In the genomic region with DNA sequence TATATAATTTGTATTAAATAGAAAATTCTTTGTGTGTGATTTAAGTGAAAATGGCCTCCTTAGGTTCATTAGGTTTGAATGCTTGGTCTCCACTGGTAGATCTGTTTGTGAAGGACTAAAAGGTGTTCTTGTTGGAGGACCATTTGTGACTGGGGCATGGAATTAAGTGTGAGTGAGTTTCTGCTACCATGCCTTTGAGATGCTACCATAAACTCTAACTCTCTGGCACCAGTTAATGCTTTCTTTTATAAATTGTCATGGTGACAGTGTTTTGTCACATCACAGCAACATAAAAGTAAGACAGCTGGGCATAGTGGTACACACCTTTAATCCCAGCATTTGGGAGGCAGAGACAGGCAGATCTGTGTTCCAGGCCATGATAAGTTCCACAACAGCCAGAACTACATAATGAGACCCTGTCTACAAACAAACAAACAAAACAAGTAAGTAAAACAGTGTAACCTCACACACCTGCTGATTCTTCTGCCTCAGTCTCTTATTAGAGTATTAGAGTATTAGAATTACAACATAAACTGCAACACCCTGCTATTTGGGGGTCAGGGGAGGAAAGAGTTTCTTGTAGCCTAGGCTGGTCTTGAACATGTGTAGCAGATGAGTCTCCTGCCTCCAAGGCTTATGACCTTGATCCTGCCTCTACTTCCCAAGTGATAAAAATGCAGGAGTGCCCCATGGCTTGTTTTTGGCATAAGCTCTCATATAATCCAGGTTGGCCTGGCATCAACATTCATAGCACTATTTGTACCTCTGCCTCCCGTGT, we compare ENCODE assay signal across 8 mouse cellular contexts. TPM values are rescaled to one million over a fixed set of nuclear protein-coding genes. Genes with fewer than 3 reads are reported as not detected.
DNase-seq lines count a peak whose midpoint lies in the region; ATAC-seq and TF ChIP-seq lines count a peak whose summit lies in the region.

No protein-coding gene starts in this region.

- H3K27me3 ChIP-seq in kidney, embryonic 16.5 days (ENCODE audit: insufficient read depth, low read length): no peaks in the 10 kb centered on the region
- H3K27me3 ChIP-seq in Patski: no peaks in the 10 kb centered on the region
- H3K27me3 ChIP-seq in midbrain, embryonic 14.5 days (ENCODE audit: control insufficient read depth, insufficient read depth, low read length): no peaks in the 10 kb centered on the region

- no peak overlapping the region for H3K4me3 ChIP-seq in kidney, embryonic 16.5 days (ENCODE audit: low read length)
- no peak overlapping the region for H3K4me3 ChIP-seq in midbrain, embryonic 14.5 days (replicated peaks; ENCODE audit: low read depth, low read length)

- no peaks in the 10 kb centered on the region for H3K36me3 ChIP-seq in kidney, embryonic 16.5 days (ENCODE audit: insufficient read depth, low read length)
- no peaks in the 10 kb centered on the region for H3K36me3 ChIP-seq in midbrain, embryonic 14.5 days (ENCODE audit: control insufficient read depth, insufficient read depth, low read length)

- no peak for DNase-seq in kidney, adult 18-20 months
- DNase-seq in Patski (ENCODE audit: low read depth, low spot score): no peak
- DNase-seq in midbrain, embryonic 14.5 days: no peak
- no peak for DNase-seq in layer of hippocampus, postnatal 36 days
- no peak for DNase-seq in spleen, postnatal 4 days (ENCODE audit: low spot score in 2 of 2)
- DNase-seq in urinary bladder, postnatal 4 days (ENCODE audit: low spot score in 2 of 2): no peak

- TF ChIP-seq CTCF in Patski (IDR thresholded peaks at IDR 0.05): no peak

- CTCF ChIA-PET in Patski (lab: Charles Lee): no interaction called here

- in situ Hi-C loops in Patski (cut with MboI; ENCODE audit: low pct_unique_long_range_greater_than_20kb): loop anchor here (5.0 kb wide), 1 partner anchor 90 kb away; no protein-coding TSS in a partner anchor

- H3K4me1 ChIP-seq in kidney, embryonic 16.5 days (ENCODE audit: insufficient read depth, low read length): peaks cover 3% of the 10 kb centered on the region; the same call in 1 of the 2 replicates
- no peaks in the 10 kb centered on the region for H3K4me1 ChIP-seq in midbrain, embryonic 14.5 days (ENCODE audit: control insufficient read depth, insufficient read depth, low read length)

- H3K9me3 ChIP-seq in kidney, embryonic 16.5 days (ENCODE audit: low read length): no peaks in the 10 kb centered on the region
- H3K9me3 ChIP-seq in midbrain, embryonic 14.5 days (ENCODE audit: control insufficient read depth, low read length): no peaks in the 10 kb centered on the region

- H3K9ac ChIP-seq in kidney, embryonic 16.5 days (replicated peaks; ENCODE audit: low read length): no peak overlapping the region
- no peak overlapping the region for H3K9ac ChIP-seq in midbrain, embryonic 14.5 days (replicated peaks; ENCODE audit: low read length)

- no peak for ATAC-seq in kidney, embryonic 16.5 days (ENCODE audit: low FRiP score, low TSS enrichment)
- peak; percentile 12 for ATAC-seq in Patski
- ATAC-seq in hematopoietic stem cell, adult 5-6 weeks (replicated peaks in 1 of 2; ENCODE audit: insufficient read depth in 1 of 2, low FRiP score in 2 of 2, low TSS enrichment in 1 of 2, low read depth in 1 of 2, poor library complexity in 2 of 2, severe bottlenecking in 2 of 2): peak; percentile 32 to 37
- no peak for ATAC-seq in midbrain, embryonic 14.5 days (ENCODE audit: low FRiP score, low TSS enrichment)

- no peak overlapping the region for H3K4me2 ChIP-seq in kidney, embryonic 16.5 days (replicated peaks; ENCODE audit: low read depth, low read length)
- H3K4me2 ChIP-seq in midbrain, embryonic 14.5 days (ENCODE audit: low read length): no peak overlapping the region

- POLR2A ChIA-PET in Patski (lab: Charles Lee): interaction anchor here (0.6 to 1.6 kb wide), 6 partner anchors 12 to 75 kb away, joined by 3 to 5 read pairs (median 4); no protein-coding TSS in a partner anchor

- H3K27ac ChIP-seq in kidney, embryonic 16.5 days (ENCODE audit: low read length): peak overlapping the region; percentile 80
- peak overlapping the region; percentile 79 for H3K27ac ChIP-seq in midbrain, embryonic 14.5 days (replicated peaks; ENCODE audit: low read depth, low read length)

- 60% methylated on average over 1 of the region's 1 CpGs for WGBS in kidney, embryonic 16.5 days
- WGBS in midbrain, embryonic 14.5 days: 55% methylated on average over 1 of the region's 1 CpGs

RNA-seq across cellular contexts. Expression of gene Tex14, which starts 22.6 kb away (rescaled TPM):
- 0.31 and 0.76 TPM in 2 replicates for polyA plus RNA-seq in kidney, embryonic 16.5 days (2015; fragmentation: Nextera tagmentation; extraction: Ambion mirVana)
- 0.24 TPM for polyA plus RNA-seq in Patski (2021)
- 2.9 TPM in 1 of 2 replicates, not detected in the other for total RNA-seq in hematopoietic stem cell, adult 5-6 weeks (2017)
- 0.86 and 0.92 TPM in 2 replicates for polyA plus RNA-seq in midbrain, embryonic 14.5 days (2014; fragmentation: Nextera tagmentation; extraction: Ambion mirVana)
- under 1 TPM; 0.25 to 0.43 TPM for total RNA-seq in layer of hippocampus, postnatal 36 days (2021)

RNA-seq across cellular contexts. Expression of gene Rad51c, which starts 22.7 kb away (rescaled TPM):
- polyA plus RNA-seq in kidney, embryonic 16.5 days (2015; fragmentation: Nextera tagmentation; extraction: Ambion mirVana): 7.9 and 8.7 TPM in 2 replicates
- polyA plus RNA-seq in Patski (2021): 7.6 TPM
- 7.3 and 13.4 TPM in 2 replicates for total RNA-seq in hematopoietic stem cell, adult 5-6 weeks (2017)
- polyA plus RNA-seq in midbrain, embryonic 14.5 days (2014; fragmentation: Nextera tagmentation; extraction: Ambion mirVana): 3.3 and 5.6 TPM in 2 replicates
- total RNA-seq in layer of hippocampus, postnatal 36 days (2021): 1 to 10 TPM; 4.6 to 6.1 TPM

Comparison
In these comparisons a context has a peak if more than half of its experiments do, and no peak if none do; other contexts are left out.
1. ATAC-seq: peak in Patski (single experiment) and hematopoietic stem cell, adult 5-6 weeks (2 of 2); none in kidney, embryonic 16.5 days (single experiment) and midbrain, embryonic 14.5 days (single experiment).